Mouse (Mus musculus): ENCODE results near the gene Runx1.

- TF ChIP-seq UBTF (IDR thresholded peaks at IDR 0.05; ENCODE audit: low read depth, low read length) (no peak), USF1 (IDR thresholded peaks at IDR 0.05; ENCODE audit: low read depth, low read length) (no peak)
Observed at GRCm38 (mm10) chr16:92644718-92645422, 181.1 kb downstream of the Runx1 start.
